Mouse (Mus musculus) activated CD4-positive, CD25-positive, alpha-beta regulatory T cell, adult 4 months (primary cell): ENCODE measurements around the gene Ppib. TPM values are rescaled to one million over a fixed set of nuclear protein-coding genes. Genes with fewer than 3 reads are reported as not detected.

ENCODE experiments used
- ATAC-seq: one replicate; pipeline ENCODE4 v1.8.0; 2017
- polyA plus RNA-seq, 2 experiments: library from polyadenylated mRNA; unstranded; fragments of 100-300 nt; shearing (Covaris generic); gene quantifications; one replicate each; pipeline ENCODE4 v1.2.1; 2017

Gene Ppib
- polyA plus RNA-seq, 2 experiments from 2014 or later, result 542 to 636 TPM

DNA sequence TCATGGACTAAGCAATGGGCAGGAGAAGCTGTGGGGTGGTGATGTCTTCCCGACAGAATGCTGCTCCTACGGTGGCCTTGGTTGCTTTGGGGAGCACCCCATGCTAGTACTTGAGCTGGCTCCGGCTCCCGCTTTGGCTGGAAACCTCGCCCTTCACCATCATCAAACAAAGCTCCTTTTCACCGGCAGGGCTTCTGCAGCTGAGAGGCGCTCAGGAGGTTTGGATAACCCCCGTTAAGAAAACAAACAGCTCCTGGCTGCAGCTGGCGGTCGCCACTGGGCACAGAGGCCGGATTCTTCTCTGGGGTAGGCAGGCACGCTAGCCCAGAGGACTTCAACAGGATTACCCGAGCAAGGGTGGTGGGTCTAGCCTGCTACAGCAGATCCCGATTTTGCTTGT, 18.5 kb downstream of the Ppib start:
- no peak for ATAC-seq

GRCm38 (mm10) chr9:66080804-66081459, 20.9 kb downstream of the Ppib start:
- ATAC-seq, result no peak

DNA sequence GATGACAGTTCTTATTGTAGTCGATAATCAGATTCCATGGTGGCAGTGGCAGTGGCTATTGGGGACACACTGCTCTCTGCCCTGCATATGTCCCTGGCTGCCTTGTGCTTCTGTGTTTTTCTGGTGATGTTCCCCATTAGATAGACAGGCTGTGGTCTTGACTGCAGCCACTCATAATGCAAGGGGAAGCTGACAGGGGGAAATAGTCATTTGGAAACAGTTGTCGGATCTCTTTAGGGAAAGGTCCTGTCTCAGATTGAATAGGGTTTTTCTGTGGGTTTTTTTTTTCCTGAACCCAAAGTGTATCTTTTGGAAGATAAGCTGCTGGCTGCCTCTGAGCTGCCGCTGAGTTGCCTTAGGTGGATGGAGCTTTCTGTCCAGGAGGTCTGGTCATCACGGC, 22.0 kb downstream of the Ppib start:
- no peak for ATAC-seq

GRCm38 (mm10) chr9:66084171-66084570, 24.1 kb downstream of the Ppib start:
- no peak for ATAC-seq

GRCm38 (mm10) chr9:66087062-66087461, 27.0 kb downstream of the Ppib start:
- no peak for ATAC-seq

DNA sequence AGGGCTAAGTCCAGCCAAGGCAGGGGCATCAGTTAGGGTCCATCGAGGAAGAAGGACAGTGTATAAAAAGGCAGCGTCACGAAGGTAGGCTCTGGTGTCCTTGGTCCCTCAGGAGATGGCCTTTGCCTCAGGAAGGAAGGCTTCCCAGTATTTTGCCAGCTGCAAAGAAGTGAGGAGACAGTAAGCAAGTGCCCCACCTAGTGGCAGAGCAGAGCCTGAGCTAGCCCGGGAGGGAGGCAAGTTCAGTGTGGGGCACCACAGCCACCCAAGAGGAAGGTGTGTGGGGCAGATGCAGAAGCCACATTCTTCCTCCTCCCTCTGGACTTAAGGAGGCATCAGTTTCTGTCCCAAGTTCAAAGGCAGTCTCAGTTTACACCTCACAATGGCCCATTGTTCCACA, 28.4 kb downstream of the Ppib start:
- no peak for ATAC-seq

GRCm38 (mm10) chr9:66090593-66091244, 30.7 kb downstream of the Ppib start:
- no peak for ATAC-seq

- no peak for ATAC-seq
These were observed 31.6 kb downstream of the Ppib start for GRCm38 (mm10) chr9:66091327-66092231.

DNA sequence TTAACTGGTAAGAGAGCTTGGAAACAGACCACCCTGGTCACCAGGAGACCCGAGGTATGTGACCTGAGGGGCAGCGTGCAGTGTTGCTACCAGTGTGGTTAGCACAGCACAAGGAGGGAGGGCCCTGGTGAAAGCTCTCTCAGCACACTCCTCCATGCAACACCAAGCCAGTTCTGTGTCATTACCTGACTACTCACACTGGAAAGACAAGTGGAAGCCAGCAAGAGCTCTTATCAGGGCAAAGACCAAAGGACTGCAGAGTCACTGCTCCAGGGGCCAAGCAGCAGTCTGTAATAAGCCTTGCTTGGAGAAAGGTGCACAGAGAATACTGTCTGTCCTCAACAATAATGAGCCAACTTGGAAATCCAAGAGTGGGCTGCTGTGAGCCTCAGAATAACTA, 32.6 kb downstream of the Ppib start:
- no peak for ATAC-seq

- no peak for ATAC-seq
These were observed 41.6 kb downstream of the Ppib start for GRCm38 (mm10) chr9:66101577-66101976.

DNA sequence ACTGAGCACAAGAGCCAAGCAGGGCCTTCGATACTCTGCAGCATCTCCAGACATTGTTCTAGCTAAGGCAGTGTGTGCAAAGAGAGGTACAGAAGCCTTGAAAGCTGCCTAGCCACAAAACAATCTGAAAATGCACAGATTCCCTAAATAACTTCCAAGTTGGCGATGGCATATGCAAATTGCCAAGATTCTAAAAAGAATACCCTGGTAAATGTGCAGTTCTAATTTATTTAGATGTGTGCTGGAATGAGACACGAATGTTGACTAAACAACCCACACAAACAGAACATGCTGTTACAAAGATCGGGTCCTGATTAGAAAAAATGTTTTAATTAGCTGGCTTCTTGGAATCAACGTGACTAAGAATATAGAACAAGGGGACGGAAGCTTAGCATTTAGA, 42.6 kb downstream of the Ppib start:
- ATAC-seq, result no peak

- ATAC-seq, result no peak
These were observed 44.6 kb downstream of the Ppib start for GRCm38 (mm10) chr9:66104601-66105000.

DNA sequence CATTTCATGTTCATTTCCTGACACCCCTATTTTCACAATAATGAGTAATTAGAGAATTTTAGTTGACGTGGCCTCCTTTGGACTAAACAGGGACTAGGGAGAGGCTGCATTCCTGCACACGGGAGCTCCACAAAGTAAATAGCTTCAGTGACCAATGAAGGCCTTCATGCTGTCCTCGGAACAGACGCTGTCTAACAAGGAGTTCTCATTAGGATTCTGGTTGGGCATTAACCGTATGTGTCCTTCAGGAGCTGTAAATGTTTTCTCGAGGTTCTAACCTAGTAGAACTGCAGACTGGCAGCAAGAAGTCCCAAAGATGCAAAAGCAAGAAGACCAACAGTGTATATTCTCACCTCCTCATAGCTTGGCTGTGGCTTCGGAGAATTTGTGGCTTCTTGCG, 45.1 kb downstream of the Ppib start:
- ATAC-seq, result no peak

- no peak for ATAC-seq
These were observed 49.6 kb downstream of the Ppib start for GRCm38 (mm10) chr9:66109574-66109973.

GRCm38 (mm10) chr9:66110126-66110525, 50.1 kb downstream of the Ppib start:
- no peak for ATAC-seq

DNA sequence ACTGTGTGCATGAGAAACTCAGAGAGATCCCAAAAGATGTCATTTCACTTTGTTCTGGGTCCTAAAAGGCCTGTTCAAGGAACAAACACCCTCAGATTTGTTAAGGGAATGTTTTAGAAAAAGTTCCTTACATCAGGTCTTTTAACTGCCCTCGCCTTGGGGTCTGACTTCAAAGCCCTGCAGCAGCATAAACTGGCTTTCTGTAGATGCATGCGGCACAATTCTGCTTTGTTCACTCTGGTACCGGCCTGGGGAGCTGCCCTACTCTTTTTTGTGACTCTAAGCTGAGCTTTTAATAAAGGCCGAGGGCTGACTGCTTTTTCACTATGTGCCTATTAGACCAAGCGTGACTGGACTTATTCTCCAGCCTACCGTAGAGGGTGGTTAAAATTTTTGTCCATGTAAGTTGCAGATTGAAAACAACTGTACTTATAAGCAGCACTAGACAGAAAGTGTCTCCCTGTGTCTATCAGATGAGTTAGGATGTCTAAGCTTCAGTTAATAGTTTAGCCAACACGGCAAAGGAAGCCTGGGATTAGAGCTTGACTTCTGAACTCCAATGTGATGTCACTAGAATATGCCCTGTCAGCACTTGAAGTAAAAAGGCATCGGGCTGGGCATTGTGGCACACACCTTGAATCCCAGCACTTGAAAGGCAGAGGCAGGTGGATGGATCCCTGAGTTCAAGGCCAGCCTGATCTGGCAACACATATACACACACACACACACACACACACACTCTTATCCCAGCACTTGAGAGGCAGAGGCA, 50.8 kb downstream of the Ppib start:
- ATAC-seq, result no peak

GRCm38 (mm10) chr9:66114341-66114740, 54.3 kb downstream of the Ppib start:
- no peak for ATAC-seq

Other genes with a start within 250 kb of the Ppib start
- gene Zfp609, start 232.7 kb upstream of the Ppib start, polyA plus RNA-seq, result 1 to 10 TPM; 1.8 to 2.3 TPM
- 10 to 100 TPM; 52.7 to 80.6 TPM for gene Pclaf, start 170.0 kb upstream of the Ppib start, polyA plus RNA-seq
- 10 to 100 TPM; 36.1 to 38.1 TPM for gene Trip4, start 151.4 kb upstream of the Ppib start, polyA plus RNA-seq
- 10 to 100 TPM; 40.6 to 53.7 TPM for gene Csnk1g1, start 151.3 kb upstream of the Ppib start, polyA plus RNA-seq
- 1 to 10 TPM in 1 of 2 experiments, under 1 TPM in 1; 0.79 to 2.5 TPM for gene Snx22, start 9.5 kb downstream of the Ppib start, polyA plus RNA-seq
- gene Snx1, start 66.4 kb downstream of the Ppib start, polyA plus RNA-seq, result 10 to 100 TPM; 71.4 to 82.3 TPM
- gene Ciao2a, start 66.4 kb downstream of the Ppib start, polyA plus RNA-seq, result 100 to 1,000 TPM; 180 to 193 TPM
- 1 to 10 TPM in 1 of 2 experiments, under 1 TPM in 1; 0.82 to 2.6 TPM for gene Dapk2, start 98.0 kb downstream of the Ppib start, polyA plus RNA-seq